Mouse (Mus musculus): ENCODE data around the gene Gjb4. TPM values are rescaled to one million over a fixed set of nuclear protein-coding genes. Genes with fewer than 3 reads are reported as not detected.

Gjb4 gene
- total and polyA plus RNA-seq, 2 experiments from 2014 or later, result not detected

DNA sequence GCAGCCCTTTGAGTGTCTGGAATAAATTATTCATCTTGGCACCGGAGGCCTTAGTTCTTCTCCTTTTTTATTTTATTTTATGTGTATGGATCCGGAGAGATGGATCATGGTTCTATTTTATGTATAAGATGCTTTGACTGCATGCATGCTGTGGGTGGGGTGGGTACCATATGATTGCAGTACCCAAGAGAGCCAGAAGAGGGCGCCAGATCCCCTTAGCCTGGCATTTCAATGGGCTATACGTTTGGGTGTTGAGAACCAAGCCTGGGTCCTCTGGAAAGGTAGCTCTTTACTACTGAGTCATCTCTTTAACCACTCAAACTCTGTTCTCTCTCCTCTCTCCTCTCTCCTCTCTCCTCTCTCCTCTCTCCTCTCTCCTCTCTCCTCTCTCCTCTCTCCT lies 23.5 kb upstream of the Gjb4 start:
- no peaks in the 10 kb centered on the region for H3K9me3 ChIP-seq (ENCODE audit: low read length)
- TF ChIP-seq CTCF (IDR thresholded peaks at IDR 0.05; ENCODE audit: low read depth), result peak; percentile 63
- 34% methylated on average over 4 of the region's 4 CpGs for WGBS
- no peak for ATAC-seq
- no peak overlapping the region for H3K4me3 ChIP-seq (ENCODE audit: low read length)
- no peaks in the 10 kb centered on the region for H3K36me3 ChIP-seq (ENCODE audit: insufficient read depth, low read length)
- H3K27me3 ChIP-seq (ENCODE audit: insufficient read depth, low read length), result no peaks in the 10 kb centered on the region
- H3K27ac ChIP-seq, result no peak overlapping the region
- no peak overlapping the region for H3K4me2 ChIP-seq (ENCODE audit: low read depth, low read length)
- no peak for DNase-seq (ENCODE audit: low spot score)
- 0 out of 2 replicates have a peak, but pooled peaks cover 7% of the 10 kb centered on the region for H3K4me1 ChIP-seq (ENCODE audit: insufficient read depth, low read length)
- H3K9ac ChIP-seq (replicated peaks; ENCODE audit: low read length), result no peak overlapping the region

DNA sequence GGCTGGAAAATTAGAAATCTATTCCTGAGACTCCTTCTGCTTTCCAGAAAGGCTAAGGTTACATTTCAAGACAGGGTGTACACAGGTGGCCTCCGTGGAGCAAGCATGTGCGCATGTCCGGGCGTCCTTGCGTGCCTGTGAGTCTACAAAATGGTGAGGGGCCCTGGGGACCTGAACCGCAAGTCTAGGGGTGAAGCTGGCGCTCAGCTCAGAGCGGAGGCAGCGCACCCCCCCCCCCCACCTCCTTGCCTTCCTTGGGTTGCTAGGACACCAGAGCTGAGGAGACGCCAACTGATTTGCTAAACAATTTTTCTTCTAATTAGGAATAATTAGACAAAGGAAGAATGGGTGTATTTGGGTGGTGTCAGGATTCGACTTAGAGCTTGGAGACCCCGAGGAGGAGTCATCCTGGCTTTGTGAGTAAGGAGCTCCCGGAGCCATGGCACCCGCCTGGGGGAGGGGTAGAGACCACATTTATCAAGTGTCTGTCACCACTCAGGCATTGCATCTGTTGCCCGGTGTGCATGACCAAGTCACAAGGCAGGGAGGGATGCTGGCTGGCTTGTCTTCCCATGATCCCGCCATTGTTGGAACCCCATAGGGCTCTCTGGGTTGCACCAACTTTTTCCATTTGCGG lies 21.8 kb upstream of the Gjb4 start:
- Histone ChIP-seq H3K4me2 (ENCODE audit: low read depth, low read length) (peak overlapping the region; percentile 30; the same call in 1 of the 2 replicates), H3K4me1 (ENCODE audit: insufficient read depth, low read length) (0 out of 2 replicates have a peak, but pooled peaks cover 7% of the 10 kb centered on the region), H3K9me3 (ENCODE audit: low read length) (no peaks in the 10 kb centered on the region), H3K4me3 (ENCODE audit: low read length) (no peak overlapping the region), H3K36me3 (ENCODE audit: insufficient read depth, low read length) (no peaks in the 10 kb centered on the region), H3K27me3 (ENCODE audit: insufficient read depth, low read length) (no peaks in the 10 kb centered on the region), H3K9ac (replicated peaks; ENCODE audit: low read length) (no peak overlapping the region), H3K27ac (no peak overlapping the region)
- 39% methylated on average over 17 of the region's 17 CpGs for whole genome bisulfite sequencing
- no peak for TF ChIP-seq CTCF (IDR thresholded peaks at IDR 0.05; ENCODE audit: low read depth)
- DNase-seq (ENCODE audit: low spot score), result peak; percentile 45
- ATAC-seq, result peak; percentile 69

DNA sequence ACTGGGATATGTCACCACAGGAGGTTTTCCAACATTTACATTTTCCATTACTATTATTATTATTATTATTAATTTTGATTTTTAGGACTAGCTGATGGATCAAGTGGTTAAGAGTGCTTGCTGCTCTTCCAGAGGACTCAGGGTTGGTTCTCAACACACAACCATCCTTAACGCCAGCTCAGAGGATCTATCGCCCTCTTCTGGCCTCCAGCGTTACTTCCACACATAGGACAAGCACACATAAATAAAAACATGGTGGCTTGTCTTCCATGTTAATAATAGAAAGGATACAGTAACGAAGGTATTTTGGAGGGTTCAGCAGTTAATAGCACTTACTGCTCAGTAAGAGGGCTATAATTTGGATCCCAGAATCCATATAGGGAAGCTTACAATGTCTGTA lies 20.8 kb upstream of the Gjb4 start:
- Histone ChIP-seq H3K4me1 (ENCODE audit: insufficient read depth, low read length) (0 out of 2 replicates have a peak, but pooled peaks cover 7% of the 10 kb centered on the region), H3K4me3 (ENCODE audit: low read length) (no peak overlapping the region), H3K9ac (replicated peaks; ENCODE audit: low read length) (no peak overlapping the region), H3K27ac (no peak overlapping the region), H3K36me3 (ENCODE audit: insufficient read depth, low read length) (no peaks in the 10 kb centered on the region), H3K4me2 (ENCODE audit: low read depth, low read length) (no peak overlapping the region), H3K27me3 (ENCODE audit: insufficient read depth, low read length) (no peaks in the 10 kb centered on the region), H3K9me3 (ENCODE audit: low read length) (no peaks in the 10 kb centered on the region)
- ATAC-seq, result no peak
- 85% methylated on average over 4 of the region's 4 CpGs for WGBS
- no peak for DNase-seq (ENCODE audit: low spot score)
- TF ChIP-seq CTCF (IDR thresholded peaks at IDR 0.05; ENCODE audit: low read depth), result peak; percentile 34

DNA sequence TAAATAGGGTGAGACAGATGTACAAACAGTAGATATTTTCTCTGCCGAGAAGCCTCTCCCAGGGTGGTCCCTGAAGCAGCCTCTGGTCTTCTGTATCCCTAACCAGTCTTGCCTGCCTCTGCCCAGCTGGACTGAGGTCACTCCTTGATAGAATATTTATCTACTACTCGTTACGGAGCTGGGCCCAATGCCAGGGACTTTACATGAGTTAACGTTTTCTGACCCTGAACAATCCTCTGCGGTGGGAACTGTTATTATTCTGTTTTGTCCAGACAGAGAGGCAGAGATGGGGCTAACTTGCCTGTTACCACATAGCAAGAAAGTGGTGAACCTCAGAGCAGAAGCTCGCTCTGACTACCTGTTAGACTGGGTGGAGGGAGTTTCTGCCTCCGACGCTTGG lies 19.6 kb upstream of the Gjb4 start:
- Histone ChIP-seq H3K9ac (replicated peaks; ENCODE audit: low read length) (no peak overlapping the region), H3K4me2 (ENCODE audit: low read depth, low read length) (no peak overlapping the region), H3K9me3 (ENCODE audit: low read length) (no peaks in the 10 kb centered on the region), H3K27ac (no peak overlapping the region), H3K4me3 (ENCODE audit: low read length) (no peak overlapping the region), H3K4me1 (ENCODE audit: insufficient read depth, low read length) (peaks cover 7% of the 10 kb centered on the region; the same call in 1 of the 2 replicates), H3K36me3 (ENCODE audit: insufficient read depth, low read length) (no peaks in the 10 kb centered on the region), H3K27me3 (ENCODE audit: insufficient read depth, low read length) (no peaks in the 10 kb centered on the region)
- ATAC-seq (no peak), DNase-seq (ENCODE audit: low spot score) (no peak)
- WGBS, result 41% methylated on average over 8 of the region's 8 CpGs
- no peak for TF ChIP-seq CTCF (IDR thresholded peaks at IDR 0.05; ENCODE audit: low read depth)

DNA sequence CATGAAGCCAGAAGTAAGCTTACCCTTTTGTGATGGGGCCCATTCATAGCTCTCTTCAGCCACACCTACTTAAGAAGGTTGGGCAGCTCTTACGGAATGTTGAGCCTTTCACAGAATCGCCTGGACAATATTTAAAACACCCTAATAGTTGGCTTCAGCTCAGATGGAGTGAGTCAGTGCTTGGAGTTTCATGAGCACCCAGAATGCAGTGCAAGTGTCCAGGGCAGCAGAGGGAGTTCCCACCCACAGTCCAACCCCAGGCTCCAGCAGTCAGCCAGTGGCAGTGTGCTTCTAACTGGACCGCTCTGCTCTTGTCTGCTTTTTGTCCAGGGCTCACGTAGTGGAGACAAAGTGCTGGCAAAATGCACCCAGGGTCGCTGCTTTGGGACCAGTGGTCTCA lies 17.7 kb upstream of the Gjb4 start:
- ATAC-seq, result no peak
- Histone ChIP-seq H3K27ac (no peak overlapping the region), H3K4me3 (ENCODE audit: low read length) (no peak overlapping the region), H3K36me3 (ENCODE audit: insufficient read depth, low read length) (no peaks in the 10 kb centered on the region), H3K27me3 (ENCODE audit: insufficient read depth, low read length) (no peaks in the 10 kb centered on the region), H3K4me1 (ENCODE audit: insufficient read depth, low read length) (peaks cover 7% of the 10 kb centered on the region; the same call in 1 of the 2 replicates), H3K4me2 (ENCODE audit: low read depth, low read length) (no peak overlapping the region), H3K9ac (replicated peaks; ENCODE audit: low read length) (no peak overlapping the region), H3K9me3 (ENCODE audit: low read length) (no peaks in the 10 kb centered on the region)
- WGBS, result 65% methylated on average over 5 of the region's 5 CpGs
- no peak for DNase-seq (ENCODE audit: low spot score)
- no peak for TF ChIP-seq CTCF (IDR thresholded peaks at IDR 0.05; ENCODE audit: low read depth)

DNA sequence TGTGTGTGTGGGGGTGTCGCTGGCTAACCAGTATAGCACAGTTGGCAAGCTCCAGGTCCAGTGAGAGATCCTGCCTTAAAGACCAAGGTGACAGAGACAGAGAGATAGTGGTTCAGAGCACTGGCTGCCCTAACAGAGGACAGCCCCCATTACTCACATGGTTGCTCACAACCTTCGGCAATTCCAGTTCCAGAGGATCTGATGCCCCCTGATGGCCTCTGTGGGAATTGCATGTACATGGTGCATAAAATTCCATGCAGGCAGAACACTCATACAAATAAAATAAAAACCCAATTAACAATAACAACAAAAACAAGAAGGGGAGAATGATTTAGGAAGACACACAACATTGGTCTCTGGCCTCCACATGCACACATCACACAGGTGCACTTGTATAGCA lies 16.6 kb upstream of the Gjb4 start:
- H3K4me3 ChIP-seq (ENCODE audit: low read length), result no peak overlapping the region
- H3K9ac ChIP-seq (replicated peaks; ENCODE audit: low read length), result no peak overlapping the region
- peak; percentile 31 for DNase-seq (ENCODE audit: low spot score)
- no peak overlapping the region for H3K4me2 ChIP-seq (ENCODE audit: low read depth, low read length)
- no peak for ATAC-seq
- no peak overlapping the region for H3K27ac ChIP-seq
- H3K27me3 ChIP-seq (ENCODE audit: insufficient read depth, low read length), result no peaks in the 10 kb centered on the region
- H3K4me1 ChIP-seq (ENCODE audit: insufficient read depth, low read length), result peaks cover 1% of the 10 kb centered on the region; the same call in 1 of the 2 replicates
- TF ChIP-seq CTCF (IDR thresholded peaks at IDR 0.05; ENCODE audit: low read depth), result peak; percentile 71
- 45% methylated on average over 2 of the region's 2 CpGs for WGBS
- no peaks in the 10 kb centered on the region for H3K9me3 ChIP-seq (ENCODE audit: low read length)
- no peaks in the 10 kb centered on the region for H3K36me3 ChIP-seq (ENCODE audit: insufficient read depth, low read length)

DNA sequence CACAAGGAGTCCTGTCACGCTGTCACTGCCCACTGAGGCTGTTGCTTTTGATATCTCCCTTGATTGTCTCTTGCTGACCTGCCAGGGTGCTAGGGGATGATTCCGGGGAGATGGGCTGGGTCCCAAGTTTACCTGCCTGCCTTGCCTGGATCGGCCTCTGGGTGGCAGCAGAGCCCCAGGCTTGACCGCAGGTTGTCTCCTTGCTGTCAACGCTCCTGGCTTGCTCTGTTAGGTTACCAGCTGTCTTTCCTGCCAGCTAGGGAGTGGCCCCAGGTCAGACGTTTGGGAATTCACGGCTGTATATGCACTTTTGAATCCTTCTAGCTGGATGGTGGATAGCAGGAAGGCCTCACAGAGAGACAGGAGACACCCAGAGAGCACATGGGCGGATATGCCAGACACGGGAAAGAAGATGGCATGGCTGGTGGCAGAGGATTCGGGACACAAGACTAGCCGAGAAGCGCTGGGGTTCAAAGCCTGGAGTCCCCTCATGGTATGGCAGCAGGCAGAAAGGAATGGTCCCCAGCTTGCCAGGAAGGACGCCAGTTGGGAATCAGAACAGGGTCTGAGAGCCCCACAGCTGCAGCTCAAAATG lies 14.6 kb upstream of the Gjb4 start:
- no peaks in the 10 kb centered on the region for H3K27me3 ChIP-seq (ENCODE audit: insufficient read depth, low read length)
- no peaks in the 10 kb centered on the region; the same call in 1 of the 2 replicates for H3K4me1 ChIP-seq (ENCODE audit: insufficient read depth, low read length)
- H3K9me3 ChIP-seq (ENCODE audit: low read length), result no peaks in the 10 kb centered on the region
- TF ChIP-seq CTCF (IDR thresholded peaks at IDR 0.05; ENCODE audit: low read depth), result peak; percentile 100
- H3K9ac ChIP-seq (replicated peaks; ENCODE audit: low read length), result no peak overlapping the region
- no peaks in the 10 kb centered on the region for H3K36me3 ChIP-seq (ENCODE audit: insufficient read depth, low read length)
- ATAC-seq (peak; percentile 60), DNase-seq (ENCODE audit: low spot score) (peak; percentile 85)
- H3K27ac ChIP-seq, result no peak overlapping the region
- H3K4me2 ChIP-seq (ENCODE audit: low read depth, low read length), result no peak overlapping the region
- WGBS, result 29% methylated on average over 13 of the region's 13 CpGs
- no peak overlapping the region for H3K4me3 ChIP-seq (ENCODE audit: low read length)

Measured in hindbrain, postnatal 0 days (tissue).